ENCODE assay signal across 25 mouse cellular contexts in genomic region chr13:103670611-103671010, GRCm38 (mm10).
DNase-seq lines count a peak whose midpoint lies in the region; ATAC-seq and TF ChIP-seq lines count a peak whose summit lies in the region.
"Had no signal": no experiment of that assay in that cellular context is flagged by ENCODE, and none has a peak within 500 bp of the region (broad histone marks: within the 10 kb centered on the region; RNA-seq: fewer than 3 reads in every experiment).

No protein-coding gene starts in this region.

- DNase-seq in layer of hippocampus, adult 9-11 months: peak; percentile 34
- DNase-seq in layer of hippocampus, postnatal 36 days: no peak
- peak; percentile 86 for DNase-seq in 3T3-L1 (ENCODE audit: low read depth, low spot score)
- DNase-seq in Muller cell, postnatal 12 days (ENCODE audit: inconsistent ontology term): peak; percentile 91
- peak; percentile 9 for DNase-seq in forelimb bud, embryonic 11.5 days (ENCODE audit: low read depth, low spot score)
- DNase-seq in liver, postnatal 0 days: no peak
- no peak for DNase-seq in spleen, adult 18-20 months
- DNase-seq in kidney, postnatal 25 days: no peak
- DNase-seq: adrenal gland, postnatal 25 days; cerebellum, adult 2 months; cerebellum, postnatal 25 days; heart, postnatal 36 days; kidney, postnatal 14 days; retina, postnatal 1 day had no signal

- no peaks in the 10 kb centered on the region for H3K4me1 ChIP-seq in liver, postnatal 0 days (ENCODE audit: insufficient read depth)
- H3K4me1 ChIP-seq: forebrain, embryonic 15.5 days; limb, embryonic 12.5 days; liver, embryonic 15.5 days; lung, embryonic 15.5 days; megakaryocyte, embryonic 14.5 days; midbrain, embryonic 13.5 days; neural tube, embryonic 15.5 days had no signal

- no peak overlapping the region for H3K4me3 ChIP-seq in liver, postnatal 0 days (ENCODE audit: low read depth, low read length)
- H3K4me3 ChIP-seq: forebrain, embryonic 10.5 days; forebrain, embryonic 15.5 days; hindbrain, embryonic 13.5 days; layer of hippocampus, adult 2 months; limb, embryonic 12.5 days; liver, embryonic 15.5 days; lung, embryonic 15.5 days; megakaryocyte, embryonic 14.5 days; midbrain, embryonic 13.5 days; neural tube, embryonic 15.5 days had no signal

- H3K27me3 ChIP-seq in liver, postnatal 0 days (ENCODE audit: insufficient read depth, low read length): no peaks in the 10 kb centered on the region
- H3K27me3 ChIP-seq: forebrain, embryonic 15.5 days; hindbrain, embryonic 13.5 days; limb, embryonic 12.5 days; liver, embryonic 15.5 days; lung, embryonic 15.5 days; megakaryocyte, embryonic 14.5 days; midbrain, embryonic 13.5 days; neural tube, embryonic 15.5 days had no signal

- H3K36me3 ChIP-seq in liver, postnatal 0 days (replicated peaks; ENCODE audit: insufficient read depth, low read length): no peaks in the 10 kb centered on the region
- H3K36me3 ChIP-seq: forebrain, embryonic 10.5 days; forebrain, embryonic 15.5 days; hindbrain, embryonic 13.5 days; limb, embryonic 12.5 days; liver, embryonic 15.5 days; lung, embryonic 15.5 days; midbrain, embryonic 13.5 days; neural tube, embryonic 15.5 days had no signal

- TF ChIP-seq EP300 in liver, postnatal 0 days (IDR thresholded peaks at IDR 0.05; ENCODE audit: low read depth): no peak

- ATAC-seq in liver, postnatal 0 days: no peak
- ATAC-seq: forebrain, embryonic 15.5 days; intestine, embryonic 16.5 days; midbrain, embryonic 13.5 days had no signal

- H3K9me3 ChIP-seq in liver, postnatal 0 days (ENCODE audit: low read length): no peaks in the 10 kb centered on the region
- H3K9me3 ChIP-seq: forebrain, embryonic 10.5 days; forebrain, embryonic 15.5 days; hindbrain, embryonic 13.5 days; limb, embryonic 12.5 days; liver, embryonic 15.5 days; lung, embryonic 15.5 days; megakaryocyte, embryonic 14.5 days; midbrain, embryonic 13.5 days; neural tube, embryonic 15.5 days had no signal

- TF ChIP-seq CTCF in liver, postnatal 0 days (IDR thresholded peaks at IDR 0.05; ENCODE audit: low read depth): no peak

- no peak overlapping the region for H3K27ac ChIP-seq in liver, postnatal 0 days (ENCODE audit: low read depth)
- H3K27ac ChIP-seq: forebrain, embryonic 10.5 days; forebrain, embryonic 15.5 days; hindbrain, embryonic 13.5 days; layer of hippocampus, adult 2 months; limb, embryonic 12.5 days; liver, embryonic 15.5 days; lung, embryonic 15.5 days; midbrain, embryonic 13.5 days; neural tube, embryonic 15.5 days had no signal

- H3K9ac ChIP-seq in liver, postnatal 0 days (replicated peaks): no peak overlapping the region
- H3K9ac ChIP-seq: forebrain, embryonic 15.5 days; hindbrain, embryonic 13.5 days; limb, embryonic 12.5 days; liver, embryonic 15.5 days; lung, embryonic 15.5 days; midbrain, embryonic 13.5 days; neural tube, embryonic 15.5 days had no signal

- no peak overlapping the region for H3K4me2 ChIP-seq in liver, postnatal 0 days (ENCODE audit: low read depth, low read length)
- H3K4me2 ChIP-seq: forebrain, embryonic 15.5 days; hindbrain, embryonic 13.5 days; limb, embryonic 12.5 days; liver, embryonic 15.5 days; lung, embryonic 15.5 days; midbrain, embryonic 13.5 days; neural tube, embryonic 15.5 days had no signal

Comparison
In these comparisons a context has a peak if more than half of its experiments do, and no peak if none do; other contexts are left out.
1. DNase-seq: peak in layer of hippocampus, adult 9-11 months (single experiment), 3T3-L1 (single experiment), Muller cell, postnatal 12 days (single experiment) and forelimb bud, embryonic 11.5 days (single experiment); none in layer of hippocampus, postnatal 36 days (0 of 2), liver, postnatal 0 days (single experiment), spleen, adult 18-20 months (0 of 2) and kidney, postnatal 25 days (0 of 2).